Mouse (Mus musculus): Measurements from ENCODE around the gene Cacna1b.

Cacna1b gene

DNA sequence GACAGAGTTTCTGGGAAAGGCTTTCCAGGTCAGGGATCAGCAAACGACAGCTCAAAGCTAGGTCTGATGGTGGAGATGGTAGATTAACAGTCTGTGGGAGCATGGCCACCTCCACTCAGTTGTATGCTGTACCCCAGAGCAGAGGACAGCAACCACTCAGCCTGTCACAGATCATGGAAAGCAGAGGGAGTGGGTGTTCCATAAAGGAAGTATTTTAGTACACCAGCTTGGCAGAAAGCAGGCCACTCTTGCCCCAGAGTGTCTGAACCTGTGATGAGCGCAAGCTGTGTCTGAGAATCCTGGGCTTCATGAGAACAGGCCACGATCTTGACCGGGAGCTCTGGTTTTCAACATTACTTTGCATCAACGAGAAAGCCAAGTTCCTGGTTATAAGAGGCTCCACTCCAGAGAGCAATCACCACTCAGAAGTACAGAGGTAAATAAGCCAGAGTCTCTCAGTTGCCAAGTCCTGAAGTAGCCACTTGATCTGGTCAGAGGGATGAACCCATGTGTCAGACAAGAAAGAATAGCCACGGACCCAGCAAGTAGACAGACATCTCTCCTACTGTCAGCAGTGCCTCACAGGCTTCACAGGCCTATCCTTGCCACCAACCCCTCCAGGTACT is 103.7 kb downstream of the Cacna1b start:
- in situ Hi-C loops (cut with MseI, MboI) = no loop called here

DNA sequence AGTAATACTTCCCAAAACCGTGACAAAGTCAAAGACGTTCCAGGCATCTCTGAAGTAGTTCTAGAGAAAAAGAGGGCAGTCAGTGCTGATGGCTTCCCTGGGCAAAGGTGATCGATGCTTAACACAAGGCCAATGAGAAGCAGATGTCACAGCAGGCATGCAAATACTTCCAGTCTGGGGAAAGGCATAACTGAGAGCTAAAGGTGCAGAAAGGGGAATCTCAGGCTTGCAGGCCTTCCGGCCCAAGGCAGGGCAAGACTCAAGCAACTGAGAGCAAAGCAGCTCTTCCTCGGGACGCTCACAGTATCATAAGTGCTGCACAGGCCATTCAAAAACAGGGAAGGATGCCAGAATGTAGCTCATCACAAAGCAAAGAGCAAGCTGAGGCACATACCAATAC is 114.4 kb downstream of the Cacna1b start:
- in situ Hi-C loops (cut with MseI, MboI) = no loop called here

DNA sequence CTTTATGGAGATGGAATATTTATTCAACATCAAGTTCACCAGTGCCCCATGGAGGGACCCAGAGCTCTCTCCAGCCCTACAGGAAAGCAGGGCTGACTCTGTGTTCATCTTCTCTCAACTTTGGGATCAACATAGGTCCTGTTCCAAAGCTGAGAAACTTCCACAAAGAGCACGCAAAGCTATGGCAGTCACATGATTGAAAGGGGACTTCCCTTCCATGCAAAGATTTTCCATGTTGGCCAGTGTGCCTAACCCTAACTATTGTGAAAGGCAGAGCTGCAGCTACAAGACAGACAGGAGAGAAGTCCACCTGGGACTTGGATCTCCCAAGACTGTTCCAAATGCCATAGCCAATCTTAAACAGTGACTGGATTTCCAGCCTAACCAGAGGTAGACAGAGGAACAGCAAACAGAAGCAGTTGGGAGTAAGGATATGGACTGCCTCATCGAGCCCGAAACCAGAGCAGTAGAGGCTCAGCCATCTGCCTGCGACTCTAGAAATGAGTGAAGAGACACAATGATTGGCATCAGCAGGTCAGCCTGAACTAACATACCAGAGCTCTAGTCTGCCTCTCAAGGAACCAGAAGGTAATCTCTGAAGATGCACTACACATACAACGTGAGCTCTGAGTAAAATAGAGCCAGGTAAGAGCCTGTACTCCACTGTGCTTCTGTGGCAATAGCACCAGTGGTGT is 116.4 kb downstream of the Cacna1b start:
- in situ Hi-C loops (cut with MseI, MboI) = no loop called here

DNA sequence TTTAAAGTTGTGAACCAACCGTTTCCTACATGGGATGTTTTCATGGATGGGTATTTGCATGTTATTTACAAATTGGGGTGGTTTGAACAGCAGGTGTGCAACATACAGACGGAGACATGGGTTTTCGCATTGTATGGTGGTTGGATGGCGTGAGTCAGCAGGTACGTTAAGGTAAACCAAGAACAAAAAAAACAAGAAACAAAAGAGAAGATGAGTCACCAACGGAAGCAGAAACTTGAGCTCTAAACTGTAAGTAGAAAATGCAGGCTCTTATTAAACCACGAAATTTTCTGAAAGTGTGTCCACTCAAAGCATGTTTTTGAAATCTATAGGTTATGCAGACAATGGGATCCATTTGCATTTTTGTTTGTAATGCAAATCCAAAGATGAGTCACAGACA is 120.1 kb downstream of the Cacna1b start:
- in situ Hi-C loops (cut with MseI, MboI) = no loop called here

DNA sequence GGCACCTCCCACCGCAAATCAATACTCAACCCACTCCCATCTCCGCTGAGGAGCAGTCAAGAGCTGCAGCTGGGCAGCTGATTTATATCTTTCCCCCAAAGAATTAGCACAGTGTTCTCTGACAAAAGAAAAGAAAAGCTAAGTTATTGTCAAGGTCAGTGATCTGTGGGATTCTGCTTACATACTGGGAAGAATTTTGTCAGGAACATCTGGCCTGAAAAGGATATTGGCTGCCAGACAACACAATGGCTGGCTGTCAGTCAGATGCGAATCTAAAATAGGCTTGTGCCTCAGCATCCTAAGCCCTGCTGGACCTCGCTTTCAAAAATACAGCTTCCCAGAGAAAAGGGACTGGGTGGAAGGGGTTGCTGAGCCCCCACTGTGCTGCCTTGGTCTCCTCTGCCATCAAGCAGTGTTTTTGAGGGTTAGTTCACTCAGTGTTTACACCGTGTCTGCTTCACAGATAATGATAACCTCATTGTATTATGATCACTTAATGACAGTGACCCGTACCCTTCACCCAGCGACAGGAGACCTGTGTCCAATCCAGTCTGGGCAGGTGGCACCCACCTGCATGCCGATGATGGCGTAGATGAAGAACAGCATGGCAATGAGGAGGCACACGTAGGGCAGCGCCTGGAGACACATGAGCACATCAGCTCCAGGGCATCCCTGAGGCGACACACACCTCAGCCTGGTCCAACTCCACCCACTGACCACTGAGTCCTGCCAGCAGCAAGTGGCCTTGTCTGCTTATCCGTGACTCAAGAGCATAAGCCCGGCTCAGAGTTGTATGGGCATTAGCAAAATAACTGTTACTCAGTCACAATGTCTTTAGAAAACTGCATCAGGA is 124.6 kb downstream of the Cacna1b start:
- in situ Hi-C loops (cut with MseI, MboI) = no loop called here

DNA sequence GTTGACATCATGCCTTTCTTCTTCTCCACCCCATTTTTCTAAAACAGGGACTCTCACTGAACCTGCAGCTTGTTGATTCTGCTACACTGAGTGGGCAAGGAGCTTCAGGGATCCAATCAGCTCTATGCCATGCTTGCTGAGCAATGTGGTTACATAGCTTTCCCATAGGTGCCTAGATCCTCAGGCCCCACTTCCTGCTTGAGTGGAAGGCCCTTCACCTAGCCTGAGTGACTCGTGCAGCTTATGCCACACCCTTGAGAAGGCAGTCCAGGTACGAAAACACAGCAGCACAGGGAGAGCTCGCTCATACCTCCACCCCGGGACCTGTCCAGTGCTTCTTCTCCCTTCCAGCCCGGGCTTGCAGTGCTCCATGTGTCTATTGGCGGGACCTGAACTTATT is 129.3 kb downstream of the Cacna1b start:
- in situ Hi-C loops (cut with MseI, MboI) = no loop called here

DNA sequence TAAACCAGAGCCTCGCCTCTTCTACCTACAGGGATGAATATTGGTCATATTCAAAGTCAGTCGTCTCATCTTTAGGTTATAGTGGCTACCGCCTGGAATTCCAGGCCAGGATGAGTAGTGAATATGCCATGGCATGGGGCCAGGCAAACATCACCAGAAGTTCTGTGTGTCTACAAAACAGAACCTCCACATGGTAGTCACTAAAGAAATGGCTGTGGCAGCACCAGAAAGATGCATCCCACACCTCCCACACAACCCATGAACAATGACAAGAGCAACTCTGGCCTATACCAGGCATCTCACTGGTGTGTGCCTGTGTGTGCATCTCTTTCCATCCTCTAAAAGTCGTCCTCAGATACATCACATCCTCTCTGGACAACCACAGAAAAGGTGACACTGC is 145.8 kb downstream of the Cacna1b start:
- in situ Hi-C loops (cut with MseI, MboI) = no loop called here

DNA sequence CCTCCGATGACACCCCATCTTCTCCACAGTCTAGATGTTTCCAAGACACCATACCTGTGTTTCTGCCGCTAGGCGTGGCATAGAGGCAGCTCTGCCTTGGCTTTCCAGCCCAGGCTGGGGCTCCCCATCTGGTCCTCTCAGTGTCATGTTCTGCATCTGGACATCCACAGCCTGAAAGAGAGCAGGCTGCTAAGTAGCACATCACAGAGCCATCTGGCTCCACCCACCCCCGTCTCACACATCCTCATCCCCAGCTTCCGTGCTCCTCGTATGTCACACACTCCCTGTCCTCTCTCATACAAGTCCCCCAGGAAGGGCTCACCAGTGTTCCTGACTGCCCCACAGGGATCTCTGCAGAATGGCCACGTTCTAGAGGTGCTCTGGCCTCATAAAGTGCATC is 153.2 kb downstream of the Cacna1b start:
- in situ Hi-C loops (cut with MseI, MboI) = no loop called here

DNA sequence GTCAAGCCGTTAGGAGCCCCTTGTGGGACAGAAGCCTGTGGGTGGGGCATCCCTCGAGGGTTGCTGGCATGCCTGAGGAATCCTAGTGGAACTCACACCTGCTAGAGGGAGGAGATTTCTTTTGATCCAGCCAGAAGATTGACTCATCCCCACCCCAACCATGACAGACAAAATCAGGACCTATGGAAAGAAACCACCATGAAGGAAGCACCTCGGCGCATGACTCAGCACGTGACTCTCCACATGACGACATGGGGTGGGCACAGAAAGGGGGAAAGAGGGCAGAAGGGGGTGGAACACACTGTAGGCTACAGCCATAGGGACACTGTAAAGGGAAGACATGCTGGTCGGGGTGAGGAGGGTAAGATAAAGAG is 154.2 kb downstream of the Cacna1b start:
- in situ Hi-C loops (cut with MseI, MboI) = no loop called here

DNA sequence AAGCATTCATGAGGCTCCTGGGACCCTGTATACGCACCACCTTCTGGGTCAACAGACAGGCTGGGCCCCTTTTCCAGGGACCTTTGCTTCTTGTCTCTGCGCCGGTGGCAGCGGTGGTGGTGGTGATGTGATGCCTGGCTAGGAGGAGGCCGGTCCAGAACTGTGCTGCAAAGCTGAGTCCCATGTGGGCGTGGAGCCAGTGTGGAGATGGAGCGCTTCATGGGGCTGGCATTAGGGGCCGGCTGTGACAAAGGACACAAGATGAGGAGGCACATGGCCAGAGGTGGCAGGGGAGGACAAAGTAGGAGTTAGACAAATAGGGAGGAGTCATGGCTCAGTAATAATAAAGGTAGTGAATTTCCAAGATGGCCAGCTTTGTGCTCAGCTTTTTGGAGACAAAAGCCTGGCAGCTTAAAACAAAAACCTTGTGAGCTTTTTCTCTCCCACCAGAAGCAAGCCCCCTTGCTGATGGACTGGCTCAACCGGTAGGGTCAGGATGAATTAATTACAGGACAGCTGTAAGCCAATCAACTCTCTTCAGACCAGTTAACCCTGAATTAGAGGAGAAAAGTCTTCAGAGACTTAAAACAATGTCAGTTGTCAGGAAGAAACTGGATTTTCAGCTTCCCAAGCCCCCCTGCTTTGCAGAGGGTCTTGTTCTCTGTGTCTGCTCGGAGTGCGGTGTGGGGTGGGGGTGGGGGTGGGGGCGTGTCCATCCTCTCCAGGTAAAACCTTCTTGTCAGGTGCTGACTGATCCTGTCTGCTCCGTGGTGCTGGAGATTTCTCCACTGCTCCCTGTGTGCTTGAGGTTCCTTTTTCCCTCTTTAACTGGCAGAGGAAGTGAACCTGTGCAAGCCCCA is 154.8 kb downstream of the Cacna1b start:
- in situ Hi-C loops (cut with MseI, MboI) = no loop called here

DNA sequence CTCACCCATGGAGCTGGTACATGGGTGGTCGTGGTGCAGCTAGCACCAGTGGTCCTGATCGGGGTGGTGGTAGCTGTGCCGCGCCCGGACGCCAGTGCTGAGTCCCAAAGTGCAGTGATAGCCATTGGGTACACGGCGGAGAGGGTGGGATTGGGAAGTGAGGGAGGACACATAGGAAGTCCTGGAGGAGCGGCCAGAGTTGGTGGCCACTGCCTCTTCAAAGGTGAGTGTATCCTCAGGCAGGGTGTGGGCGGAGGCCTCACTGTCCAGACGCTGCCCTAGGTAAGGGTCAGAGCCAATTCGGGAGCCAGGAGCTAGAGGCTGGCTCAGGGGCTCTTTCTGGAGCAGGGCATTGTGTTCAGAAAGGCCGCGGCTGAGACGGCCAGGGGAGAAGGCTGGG is 156.4 kb downstream of the Cacna1b start:
- in situ Hi-C loops (cut with MseI, MboI) = no loop called here

DNA sequence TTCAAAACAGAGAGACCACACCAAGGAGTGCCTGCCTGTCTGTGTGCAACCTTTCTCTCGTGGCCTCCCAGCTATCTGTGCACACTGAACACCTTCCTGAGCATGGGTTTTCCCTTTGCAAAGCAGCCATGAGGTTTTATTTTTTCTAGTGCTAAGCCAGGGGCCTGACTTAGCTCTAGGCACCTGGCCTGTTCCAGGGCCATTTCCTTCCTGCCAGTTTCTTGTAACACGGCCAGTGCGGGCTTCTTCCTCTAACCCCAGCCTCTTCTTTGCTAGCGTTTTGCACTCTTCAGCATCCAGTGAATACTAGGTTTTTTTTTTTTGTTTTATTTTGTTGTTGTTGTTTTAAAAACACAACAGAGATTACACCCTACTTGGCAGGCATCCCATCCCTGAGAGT is 157.9 kb downstream of the Cacna1b start:
- in situ Hi-C loops (cut with MseI, MboI) = no loop called here

DNA sequence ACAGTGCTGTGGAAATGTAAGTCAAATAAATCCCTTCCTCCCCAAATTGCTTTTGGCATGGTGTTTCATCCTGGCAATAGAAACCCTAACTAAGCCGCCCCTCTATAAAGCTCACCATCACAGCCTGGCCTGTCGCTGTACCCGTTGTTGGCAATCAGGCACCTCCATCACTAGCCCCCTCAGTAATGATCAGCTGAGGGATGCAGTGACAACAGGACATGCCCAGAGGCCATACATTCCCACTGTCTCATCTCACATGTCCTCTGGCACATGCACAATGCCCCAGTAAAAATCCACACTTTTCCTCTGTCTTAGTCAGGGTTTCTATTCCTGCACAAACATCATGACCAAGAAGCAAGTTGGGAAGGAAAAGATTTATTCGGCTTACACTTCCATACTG is 173.5 kb downstream of the Cacna1b start:
- in situ Hi-C loops (cut with MseI, MboI) = no loop called here

DNA sequence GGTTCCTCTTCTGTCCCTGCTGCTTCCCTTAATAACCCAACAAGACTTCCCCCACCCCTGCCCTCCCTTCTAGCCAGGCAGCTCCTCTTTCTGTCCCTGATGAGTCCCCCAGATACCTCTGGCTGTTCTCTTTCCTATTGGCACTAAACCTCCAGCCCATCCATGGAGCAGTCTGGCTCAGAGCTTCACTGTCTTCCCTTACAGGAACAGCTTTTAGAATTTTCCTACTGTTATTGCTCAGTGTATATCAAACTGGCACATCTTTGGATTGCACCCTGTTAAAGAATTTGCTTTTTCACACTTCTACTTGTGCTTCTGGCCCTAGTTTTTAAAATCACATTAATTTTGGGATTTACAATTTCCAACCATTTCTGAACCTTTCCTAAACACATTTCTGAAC is 175.0 kb downstream of the Cacna1b start:
- in situ Hi-C loops (cut with MseI, MboI) = no loop called here

DNA sequence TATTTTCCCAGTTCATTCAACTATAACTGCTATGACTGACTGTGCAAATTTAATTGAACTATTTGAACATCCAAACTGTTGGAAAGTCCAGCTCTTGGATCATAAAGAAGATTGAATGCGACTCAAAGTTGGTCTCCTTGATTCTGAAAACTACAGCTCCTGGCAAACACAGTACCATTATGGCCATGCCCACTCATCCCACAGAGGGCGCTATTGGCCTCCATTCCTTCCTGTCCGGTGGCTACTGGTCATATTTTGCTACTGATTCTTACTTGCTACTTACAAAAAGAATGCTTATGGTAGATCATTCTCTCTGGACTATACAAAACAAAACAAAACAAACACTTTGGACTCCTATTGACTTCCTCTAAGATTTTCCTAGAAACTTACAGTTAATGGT is 188.3 kb downstream of the Cacna1b start:
- in situ Hi-C loops (cut with MseI, MboI) = loop anchor here (5.0 kb wide), 1 partner anchor 183 kb away; no protein-coding TSS in a partner anchor

DNA sequence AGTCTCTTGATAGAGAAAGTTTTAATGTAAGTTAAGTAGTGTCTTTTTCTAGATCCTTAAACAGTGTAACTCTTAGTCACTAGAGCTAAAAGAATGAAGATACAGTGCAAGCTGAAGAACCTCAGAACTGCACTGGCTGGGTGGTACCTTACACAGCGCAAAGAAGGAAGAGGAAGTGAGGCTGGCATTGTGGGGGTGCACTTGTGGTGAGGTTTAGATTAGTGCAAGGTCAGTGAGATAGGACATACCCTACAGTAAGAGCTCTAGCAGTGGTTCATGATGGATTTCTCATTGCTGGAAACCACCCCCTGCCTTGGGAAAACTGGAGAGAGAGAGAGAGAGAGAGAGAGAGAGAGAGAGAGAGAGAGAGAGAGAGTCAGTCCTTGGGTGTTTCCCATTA is 192.0 kb downstream of the Cacna1b start:
- in situ Hi-C loops (cut with MseI, MboI) = loop anchor here (5.0 kb wide), 1 partner anchor 186 kb away; no protein-coding TSS in a partner anchor

DNA sequence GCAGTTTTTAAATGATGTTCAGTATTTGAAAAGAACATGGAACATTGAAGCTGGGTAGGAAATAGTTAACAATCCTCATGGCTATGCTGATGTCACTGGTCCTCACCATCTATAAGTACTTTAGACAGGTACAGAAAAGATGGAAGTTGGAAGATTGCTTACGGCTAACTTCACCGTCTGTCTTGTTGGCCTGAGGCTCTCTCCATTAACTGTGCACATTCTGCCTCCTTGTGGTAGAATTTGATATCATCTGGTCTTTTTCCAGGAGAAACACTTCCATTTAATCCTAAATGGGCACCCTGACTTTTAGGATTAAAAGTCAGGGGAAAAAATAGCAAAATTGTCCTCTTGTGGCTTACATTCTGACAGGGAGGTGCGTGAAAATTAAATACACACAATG is 194.4 kb downstream of the Cacna1b start:
- in situ Hi-C loops (cut with MseI, MboI) = loop anchor here in 1 of 2 experiments (5.0 kb wide), 1 partner anchor 161 kb away; no protein-coding TSS in a partner anchor

DNA sequence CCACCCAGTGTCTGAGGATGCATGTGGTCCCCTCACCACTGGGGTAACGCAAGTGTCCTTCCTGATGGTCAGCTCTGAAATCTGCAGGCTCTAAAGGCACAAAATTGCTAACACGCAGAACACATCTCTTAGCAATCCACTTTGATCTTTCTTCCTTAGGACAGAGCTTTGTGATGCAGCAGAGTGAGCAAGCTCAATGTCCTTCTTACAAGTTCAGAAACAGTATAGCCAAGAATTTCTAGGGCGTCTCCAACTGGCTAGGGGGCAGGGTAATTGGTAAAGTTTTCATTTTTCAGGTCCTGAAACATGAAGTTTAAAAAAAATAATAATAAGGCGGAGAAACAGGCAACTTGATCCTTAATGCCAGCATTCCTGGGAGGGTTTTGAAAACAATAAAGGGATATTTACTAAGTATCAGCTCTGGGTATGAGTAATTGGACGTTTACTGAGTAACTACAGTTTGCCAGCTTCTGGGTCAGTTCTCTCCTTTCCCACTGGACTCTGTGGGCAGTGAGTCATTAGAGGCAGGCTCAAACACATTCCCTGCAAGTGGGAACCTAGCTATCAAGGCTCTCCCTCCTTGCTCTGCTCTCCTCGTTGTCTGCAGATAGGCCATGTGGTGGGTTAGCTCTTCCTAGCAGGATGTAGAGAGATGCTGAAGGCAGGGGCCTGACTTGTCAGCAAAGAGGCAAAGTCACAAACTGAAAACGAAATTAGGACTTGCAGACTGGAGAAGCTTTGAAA is 200.2 kb downstream of the Cacna1b start:
- in situ Hi-C loops (cut with MseI, MboI) = loop anchor here in 1 of 2 experiments (5.0 kb wide), 1 partner anchor 155 kb away; no protein-coding TSS in a partner anchor

DNA sequence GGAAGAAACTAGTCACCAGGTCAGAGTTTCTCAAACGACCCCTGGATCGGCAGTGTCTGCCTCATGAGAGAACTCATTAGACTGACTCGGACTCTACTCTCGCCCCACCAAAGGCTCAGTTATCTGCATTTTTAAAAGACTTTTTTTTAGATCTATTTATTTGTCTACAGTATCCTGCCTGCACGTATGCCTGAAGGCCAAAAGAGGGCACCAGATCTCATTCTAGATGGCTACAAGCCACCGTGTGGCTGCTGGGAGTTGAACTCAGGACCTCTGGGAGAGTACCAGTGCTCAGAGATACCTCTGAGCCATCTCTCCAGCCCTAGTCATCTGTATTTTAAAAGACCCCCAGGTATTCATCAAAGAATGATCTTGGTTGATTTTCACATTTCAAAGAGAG is 201.0 kb downstream of the Cacna1b start:
- in situ Hi-C loops (cut with MseI, MboI) = loop anchor here in 1 of 2 experiments (5.0 kb wide), 1 partner anchor 155 kb away; no protein-coding TSS in a partner anchor

DNA sequence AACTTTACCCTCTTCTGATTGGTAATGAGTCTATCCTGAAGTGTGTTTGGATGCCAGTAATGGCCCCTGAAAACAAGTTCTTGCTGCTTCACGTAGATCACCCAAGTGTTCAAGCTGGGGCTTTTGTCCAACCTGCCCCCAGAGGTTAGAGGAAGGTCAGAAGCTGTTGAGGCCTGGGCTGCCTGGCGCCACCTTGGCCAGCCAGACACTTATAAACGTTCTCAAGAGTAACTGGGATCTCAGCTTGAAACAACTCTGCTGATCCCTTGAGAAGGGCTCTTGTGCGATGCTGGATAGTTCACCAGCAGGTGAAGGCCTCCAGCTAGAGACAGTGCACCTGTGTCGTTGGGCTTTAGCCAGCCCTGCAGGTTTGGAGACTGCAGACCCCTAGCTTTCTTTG is 202.8 kb downstream of the Cacna1b start:
- in situ Hi-C loops (cut with MseI, MboI) = loop anchor here in 1 of 2 experiments (5.0 kb wide), 1 partner anchor 153 kb away; no protein-coding TSS in a partner anchor

DNA sequence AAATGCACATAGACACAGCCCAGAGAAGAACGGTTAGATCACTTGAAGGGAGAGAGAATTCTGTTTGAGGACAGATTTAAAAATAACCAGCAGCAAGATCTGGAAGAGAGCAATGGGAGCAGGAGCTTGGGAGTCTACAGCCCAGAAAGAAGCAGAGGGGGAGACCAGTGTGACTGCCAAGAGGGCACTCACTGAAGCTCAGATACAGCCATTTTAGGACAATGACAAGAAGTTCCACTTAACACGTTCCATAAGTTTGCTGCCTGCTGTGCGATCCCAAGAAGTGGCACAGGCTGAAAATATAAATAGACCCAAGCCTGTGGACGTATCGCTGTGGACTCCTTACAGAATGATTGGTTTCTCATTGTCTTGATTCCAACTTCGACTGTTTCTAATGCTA is 206.6 kb downstream of the Cacna1b start:
- in situ Hi-C loops (cut with MseI, MboI) = no loop called here

Data from mouse trophoblast stem cell (cell line).